Mouse (Mus musculus): ENCODE results near the gene Dlst.

DNA sequence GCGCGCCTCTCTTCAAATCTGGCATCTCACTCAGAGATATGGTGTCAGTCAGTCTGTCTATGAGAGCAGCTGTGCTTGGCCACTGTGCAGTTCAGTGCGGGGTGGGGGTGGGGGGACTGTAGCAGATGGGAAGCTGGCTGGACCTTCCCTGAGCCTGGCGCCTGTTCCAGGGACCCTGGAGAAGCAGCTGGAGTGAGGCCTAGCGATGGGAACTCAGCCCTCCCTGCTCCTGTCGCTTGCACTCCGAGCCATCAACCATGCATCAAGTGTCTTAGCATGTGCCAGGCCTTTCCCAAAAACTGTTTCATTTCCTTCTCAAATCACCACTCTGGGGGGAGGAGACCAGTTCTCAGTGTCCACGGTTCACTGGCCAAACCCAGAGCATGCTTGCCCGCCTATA lies 35.0 kb downstream of the Dlst start:
- TF ChIP-seq HCFC1 (IDR thresholded peaks at IDR 0.05; ENCODE audit: low read depth, low read length) = no peak
- TF ChIP-seq MAFK (IDR thresholded peaks at IDR 0.05; ENCODE audit: borderline replicate concordance, low read depth, low read length) = no peak
- no peak for TF ChIP-seq POLR2A (IDR thresholded peaks at IDR 0.05; ENCODE audit: control insufficient read depth in 1 of 2, insufficient read depth in 1 of 2, low read depth in 1 of 2, low read length in 2 of 2, poor library complexity in 1 of 2)
- TF ChIP-seq CTCF (IDR thresholded peaks at IDR 0.05 in 2 of 3, conservative IDR thresholded peaks at IDR 0.05 in 1 of 3; ENCODE audit: control insufficient read depth in 1 of 3, insufficient read depth in 1 of 3, low read depth in 2 of 3, low read length in 3 of 3, poor library complexity in 1 of 3, severe bottlenecking in 1 of 3) = no peak
- TF ChIP-seq USF1 (IDR thresholded peaks at IDR 0.05; ENCODE audit: low read depth, low read length) = no peak
- TF ChIP-seq ZKSCAN1 (IDR thresholded peaks at IDR 0.05; ENCODE audit: low read depth, low read length) = no peak
- no peak for TF ChIP-seq MAZ (IDR thresholded peaks at IDR 0.05; ENCODE audit: low read depth, low read length)
- no peak for TF ChIP-seq BHLHE40 (IDR thresholded peaks at IDR 0.05; ENCODE audit: borderline replicate concordance, low read depth, low read length)
- no peak for TF ChIP-seq MAX (IDR thresholded peaks at IDR 0.05; ENCODE audit: low read length)
- no peak for TF ChIP-seq EP300 (IDR thresholded peaks at IDR 0.05; ENCODE audit: low read depth in 1 of 2, low read length in 2 of 2)
- TF ChIP-seq POLR2AphosphoS2 (IDR thresholded peaks at IDR 0.05; ENCODE audit: low read length) = no peak
- TF ChIP-seq NRF1 (IDR thresholded peaks at IDR 0.05; ENCODE audit: insufficient read depth, low read depth, low read length, poor library complexity, severe bottlenecking) = no peak
- TF ChIP-seq USF2 (IDR thresholded peaks at IDR 0.05; ENCODE audit: borderline replicate concordance in 1 of 2, insufficient read depth in 1 of 2, low read depth in 1 of 2, low read length in 2 of 2) = no peak
- TF ChIP-seq CHD2 (IDR thresholded peaks at IDR 0.05; ENCODE audit: low read length) = no peak
